Mouse (Mus musculus) brown adipose tissue, adult 24 weeks (tissue): Measurements from ENCODE around the gene Igf1r. TPM values are rescaled to one million over a fixed set of nuclear protein-coding genes. Genes with fewer than 3 reads are reported as not detected.
A peak's percentile ranks its signal among the peaks of the same experiment; 100 is the strongest.

Experiments used
- H3K27ac ChIP-seq: fragments of 200-500 bp; replicated peaks from 2 replicates; pipeline ENCODE4 v1.5.1; 2012; ENCODE audit warnings: low read depth, mild to moderate bottlenecking, low read length
- H3K4me1 ChIP-seq: fragments of 200-500 bp; 2 replicates; pipeline ENCODE4 v1.6.1; 2012; ENCODE audit warnings: low read length, mixed read lengths; ENCODE audit not compliant: control insufficient read depth, insufficient read depth, insufficient read length
- H3K4me3 ChIP-seq: fragments of 200-500 bp; 2 replicates; pipeline ENCODE4 v1.5.1; 2012; ENCODE audit warnings: low read depth, mild to moderate bottlenecking, low read length, moderate library complexity; ENCODE audit not compliant: insufficient read depth
- polyA plus RNA-seq: library from polyadenylated mRNA; stranded (reverse); fragments of >200 nt; gene quantifications from 2 replicates; pipeline ENCODE4 v1.2.4, GENCODE M21; 2012; ENCODE audit not compliant: missing spikeins, insufficient read depth, insufficient read length

Gene Igf1r
- polyA plus RNA-seq, 1 experiment: 2.3 TPM

GRCm38 (mm10) chr7:68112582-68112981, 160.0 kb downstream of the Igf1r start:
- Histone ChIP-seq H3K27ac (no peak overlapping the region), H3K4me3 (no peak overlapping the region), H3K4me1 (no peaks in the 10 kb centered on the region)

GRCm38 (mm10) chr7:68114364-68114763, 161.7 kb downstream of the Igf1r start:
- Histone ChIP-seq H3K4me1 (no peaks in the 10 kb centered on the region), H3K4me3 (no peak overlapping the region), H3K27ac (no peak overlapping the region)

GRCm38 (mm10) chr7:68114983-68115715, 162.5 kb downstream of the Igf1r start:
- Histone ChIP-seq H3K27ac (no peak overlapping the region), H3K4me1 (no peaks in the 10 kb centered on the region), H3K4me3 (no peak overlapping the region)

GRCm38 (mm10) chr7:68117567-68117966, 164.9 kb downstream of the Igf1r start:
- Histone ChIP-seq H3K4me1 (no peaks in the 10 kb centered on the region), H3K27ac (no peak overlapping the region), H3K4me3 (no peak overlapping the region)

GRCm38 (mm10) chr7:68117981-68118380, 165.4 kb downstream of the Igf1r start:
- H3K27ac ChIP-seq: no peak overlapping the region

GRCm38 (mm10) chr7:68119605-68120004, 167.0 kb downstream of the Igf1r start:
- Histone ChIP-seq H3K27ac (no peak overlapping the region), H3K4me1 (no peaks in the 10 kb centered on the region), H3K4me3 (no peak overlapping the region)

More at GRCm38 (mm10) chr7:68117981-68118380, 165.4 kb downstream of the Igf1r start:
- H3K4me3 ChIP-seq: no peak overlapping the region
- no peaks in the 10 kb centered on the region for H3K4me1 ChIP-seq

GRCm38 (mm10) chr7:68122418-68122817, 169.8 kb downstream of the Igf1r start:
- H3K4me1 ChIP-seq: 0 out of 2 replicates have a peak, but pooled peaks cover 2% of the 10 kb centered on the region
- H3K4me3 ChIP-seq: no peak overlapping the region
- H3K27ac ChIP-seq: no peak overlapping the region

GRCm38 (mm10) chr7:68125347-68125746, 172.7 kb downstream of the Igf1r start:
- Histone ChIP-seq H3K27ac (no peak overlapping the region), H3K4me1 (0 out of 2 replicates have a peak, but pooled peaks cover 2% of the 10 kb centered on the region), H3K4me3 (no peak overlapping the region)

GRCm38 (mm10) chr7:68127799-68128261, 175.2 kb downstream of the Igf1r start:
- Histone ChIP-seq H3K4me1 (0 out of 2 replicates have a peak, but pooled peaks cover 2% of the 10 kb centered on the region), H3K4me3 (no peak overlapping the region), H3K27ac (no peak overlapping the region)

GRCm38 (mm10) chr7:68128271-68128674, 175.6 kb downstream of the Igf1r start:
- H3K27ac ChIP-seq: no peak overlapping the region
- 0 out of 2 replicates have a peak, but pooled peaks cover 2% of the 10 kb centered on the region for H3K4me1 ChIP-seq
- peak overlapping the region; percentile 78; the same call in 1 of the 2 replicates for H3K4me3 ChIP-seq

- Histone ChIP-seq H3K4me1 (0 out of 2 replicates have a peak, but pooled peaks cover 2% of the 10 kb centered on the region), H3K4me3 (peak overlapping the region; percentile 78), H3K27ac (no peak overlapping the region)
Measured at GRCm38 (mm10) chr7:68129077-68129511, 176.5 kb downstream of the Igf1r start.

GRCm38 (mm10) chr7:68129546-68130253, 177.1 kb downstream of the Igf1r start:
- 0 out of 2 replicates have a peak overlapping the region, but pooled peaks have one; percentile 31 for H3K27ac ChIP-seq
- H3K4me3 ChIP-seq: peak overlapping the region; percentile 78
- 0 out of 2 replicates have a peak, but pooled peaks cover 2% of the 10 kb centered on the region for H3K4me1 ChIP-seq

GRCm38 (mm10) chr7:68130950-68131580, 178.4 kb downstream of the Igf1r start:
- H3K4me1 ChIP-seq: 0 out of 2 replicates have a peak, but pooled peaks cover 2% of the 10 kb centered on the region
- no peak overlapping the region for H3K4me3 ChIP-seq
- H3K27ac ChIP-seq: no peak overlapping the region

GRCm38 (mm10) chr7:68133679-68134078, 181.1 kb downstream of the Igf1r start:
- 0 out of 2 replicates have a peak, but pooled peaks cover 2% of the 10 kb centered on the region for H3K4me1 ChIP-seq
- no peak overlapping the region for H3K27ac ChIP-seq
- H3K4me3 ChIP-seq: no peak overlapping the region

GRCm38 (mm10) chr7:68134948-68135347, 182.3 kb downstream of the Igf1r start:
- 0 out of 2 replicates have a peak, but pooled peaks cover 2% of the 10 kb centered on the region for H3K4me1 ChIP-seq
- H3K27ac ChIP-seq: no peak overlapping the region
- no peak overlapping the region for H3K4me3 ChIP-seq
